Mouse (Mus musculus): ENCODE measurements around the gene Clic4.

DNA sequence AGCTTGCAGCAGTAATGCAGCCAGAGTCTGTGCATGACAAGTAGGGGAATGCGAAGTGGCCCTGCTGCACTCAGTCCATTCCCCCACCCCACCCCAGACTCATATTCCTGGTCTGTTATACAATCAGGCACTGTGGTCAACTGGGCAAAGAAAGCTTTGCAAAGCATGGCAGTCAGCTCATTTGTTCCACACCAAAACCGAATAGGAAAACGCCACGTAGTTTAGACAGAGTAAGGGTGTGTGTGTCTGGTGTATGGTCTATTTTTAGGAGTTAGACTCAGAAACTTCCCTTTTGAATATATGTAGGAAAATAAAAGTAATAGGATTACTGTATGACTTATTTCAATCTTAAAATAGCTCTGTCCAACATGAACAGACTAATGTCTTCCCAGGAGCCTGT, 36.0 kb downstream of the Clic4 start:
- TF ChIP-seq POLR2A (IDR thresholded peaks at IDR 0.05; ENCODE audit: borderline replicate concordance, control insufficient read depth, low read depth, low read length) (no peak), CTCF (IDR thresholded peaks at IDR 0.05; ENCODE audit: control insufficient read depth, insufficient read depth, low read length) (no peak)
